Mouse (Mus musculus) lung, embryonic 14.5 days (tissue): ENCODE measurements around the gene Scrg1. TPM values are rescaled to one million over a fixed set of nuclear protein-coding genes. Genes with fewer than 3 reads are reported as not detected.
"Not testable (repeated sequence)": the region's sequence is repeated elsewhere in the genome, so short reads cannot be mapped to it uniquely, and the experiment has no call there.

Source experiments
- ATAC-seq: fragments of 200-750 bp; cut with Nextera tagmentation; 2 replicates; pipeline ENCODE4 v1.8.0; 2017; ENCODE audit warnings: mild to moderate bottlenecking, moderate TSS enrichment, moderate library complexity; ENCODE audit not compliant: insufficient read depth
- DNase-seq: peaks from one replicate; pipeline ENCODE4 v3.0.0-alpha.2; 2015
- H3K27ac ChIP-seq: fragments of 300-500 bp; sonication (generic); 2 replicates; pipeline ENCODE4 v1.5.1; 2014; ENCODE audit warnings: low read depth, mild to moderate bottlenecking, moderate library complexity
- H3K27me3 ChIP-seq: fragments of 300-500 bp; sonication (generic); 2 replicates; pipeline ENCODE4 v1.6.1; 2014; ENCODE audit warnings: low read length, control low read depth; ENCODE audit not compliant: insufficient read depth
- H3K36me3 ChIP-seq: fragments of 300-500 bp; sonication (generic); 2 replicates; pipeline ENCODE4 v1.6.1; 2014; ENCODE audit warnings: control low read depth; ENCODE audit not compliant: insufficient read depth
- H3K4me1 ChIP-seq: fragments of 300-500 bp; sonication (generic); 2 replicates; pipeline ENCODE4 v1.6.1; 2014; ENCODE audit warnings: antibody characterized with exemption, control low read depth; ENCODE audit not compliant: insufficient read depth
- H3K4me2 ChIP-seq: fragments of 300-500 bp; sonication (generic); 2 replicates; pipeline ENCODE4 v1.6.1; 2014; ENCODE audit warnings: mild to moderate bottlenecking
- H3K4me3 ChIP-seq: fragments of 300-500 bp; sonication (generic); 2 replicates; pipeline ENCODE4 v1.5.1; 2014; ENCODE audit warnings: low read depth, low read length
- H3K9ac ChIP-seq: fragments of 300-500 bp; sonication (generic); 2 replicates; pipeline ENCODE4 v1.6.1; 2014
- H3K9me3 ChIP-seq: fragments of 300-500 bp; sonication (generic); 2 replicates; pipeline ENCODE4 v1.6.1; 2016; ENCODE audit warnings: low read depth, low read length, control low read depth
- CTCF ChIP-seq: IDR thresholded peaks from 2 replicates; pipeline ENCODE4 v1.5.1; 2016; ENCODE audit warnings: antibody characterized with exemption, low read depth
- WGBS: fragments of 180-500 bp; shearing (Covaris S2); extraction: QIAGEN DNeasy Blood & Tissue Kit; methylation state at CpG from one replicate; pipeline ENCODE4 v1.1.7; 2014; 5-methylcytosine and 5-hydroxymethylcytosine counted together
- polyA plus RNA-seq: library from polyadenylated mRNA; unstranded; fragments of >200 nt; fragmentation: Nextera tagmentation; extraction: Ambion mirVana; gene quantifications from 2 replicates; pipeline ENCODE4 v1.2.1, GENCODE M21; 2014

The Scrg1 gene
- polyA plus RNA-seq, 1 experiment from 2014 or later: 0.46 TPM

DNA sequence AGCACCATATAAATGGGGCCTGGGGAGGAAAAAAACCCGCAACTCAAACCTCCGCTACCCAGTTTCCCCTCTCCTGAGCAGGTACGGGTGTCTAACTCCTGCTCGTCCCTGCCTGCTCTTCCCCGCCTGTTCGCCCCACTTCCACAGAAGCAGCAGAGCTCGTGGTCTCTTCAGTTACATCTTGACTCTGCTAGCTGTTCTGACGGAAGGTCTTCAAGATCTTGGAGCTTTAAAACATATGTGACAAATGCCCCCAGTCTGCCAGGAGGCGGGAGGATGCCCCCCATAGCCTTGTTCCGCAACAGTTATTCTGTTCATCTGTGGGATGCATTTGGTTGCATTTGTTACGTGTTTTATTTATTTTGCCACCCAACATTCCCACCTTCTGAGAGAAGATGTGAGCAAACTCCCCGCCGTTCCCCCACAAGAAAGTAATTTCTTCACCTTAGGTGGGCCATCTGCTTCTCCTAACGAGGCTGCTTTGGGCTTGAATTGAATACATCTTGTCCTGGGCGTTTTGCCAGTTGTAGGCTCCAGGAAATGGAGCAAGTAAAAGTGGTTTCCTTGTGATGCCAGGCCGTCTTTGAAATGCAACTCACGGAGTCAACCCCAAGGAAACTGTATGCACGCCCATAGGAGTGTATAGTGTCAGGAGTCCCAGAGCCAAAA lies 19.8 kb upstream of the Scrg1 start:
- Histone ChIP-seq H3K9me3 (no peaks in the 10 kb centered on the region), H3K9ac (no peak overlapping the region), H3K36me3 (no peaks in the 10 kb centered on the region), H3K27ac (no peak overlapping the region), H3K4me1 (0 out of 2 replicates have a peak, but pooled peaks cover 3% of the 10 kb centered on the region), H3K27me3 (no peaks in the 10 kb centered on the region), H3K4me3 (no peak overlapping the region), H3K4me2 (no peak overlapping the region)
- no peak for TF ChIP-seq CTCF
- DNase-seq (peak; percentile 71), ATAC-seq (no peak)
- 45% methylated on average over 18 of the region's 18 CpGs for WGBS

- no peak for ATAC-seq
- no peaks in the 10 kb centered on the region for H3K9me3 ChIP-seq
- H3K4me2 ChIP-seq: no peak overlapping the region
- no peak overlapping the region for H3K4me3 ChIP-seq
- no peaks in the 10 kb centered on the region for H3K27me3 ChIP-seq
- no peak for TF ChIP-seq CTCF
- no peaks in the 10 kb centered on the region for H3K36me3 ChIP-seq
- H3K27ac ChIP-seq: no peak overlapping the region
- 74% methylated on average over 9 of the region's 9 CpGs for WGBS
- H3K4me1 ChIP-seq: 0 out of 2 replicates have a peak, but pooled peaks cover 3% of the 10 kb centered on the region
- no peak for DNase-seq
- no peak overlapping the region for H3K9ac ChIP-seq
These were observed 19.3 kb upstream of the Scrg1 start for GRCm38 (mm10) chr8:57436437-57436796.

DNA sequence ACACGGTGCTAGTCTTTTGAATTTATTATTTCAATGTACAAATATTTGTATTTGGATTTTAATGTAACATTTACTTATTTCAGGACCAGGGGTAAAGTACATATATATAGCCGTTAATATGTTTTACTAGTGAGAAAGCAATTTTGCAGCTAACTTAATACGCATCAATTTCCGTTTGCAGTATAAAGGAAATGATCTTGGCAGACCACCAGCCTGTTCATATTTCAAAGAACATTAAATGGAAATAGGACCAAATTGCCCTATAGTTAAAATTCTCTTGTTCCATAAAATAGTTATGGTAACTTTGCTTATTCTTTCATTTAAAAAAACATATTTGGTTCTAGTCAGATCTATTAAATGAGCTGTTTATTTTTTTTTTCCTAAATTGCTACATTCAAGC lies 14.6 kb upstream of the Scrg1 start:
- no peak for TF ChIP-seq CTCF
- DNase-seq: peak; percentile 60
- no peak overlapping the region for H3K4me2 ChIP-seq
- ATAC-seq: no peak
- no peaks in the 10 kb centered on the region for H3K9me3 ChIP-seq
- H3K27ac ChIP-seq: no peak overlapping the region
- no peaks in the 10 kb centered on the region for H3K27me3 ChIP-seq
- H3K4me1 ChIP-seq: 0 out of 2 replicates have a peak, but pooled peaks cover 3% of the 10 kb centered on the region
- no peak overlapping the region for H3K4me3 ChIP-seq
- 45% methylated on average over 4 of the region's 4 CpGs for WGBS
- H3K9ac ChIP-seq: no peak overlapping the region
- H3K36me3 ChIP-seq: no peaks in the 10 kb centered on the region

DNA sequence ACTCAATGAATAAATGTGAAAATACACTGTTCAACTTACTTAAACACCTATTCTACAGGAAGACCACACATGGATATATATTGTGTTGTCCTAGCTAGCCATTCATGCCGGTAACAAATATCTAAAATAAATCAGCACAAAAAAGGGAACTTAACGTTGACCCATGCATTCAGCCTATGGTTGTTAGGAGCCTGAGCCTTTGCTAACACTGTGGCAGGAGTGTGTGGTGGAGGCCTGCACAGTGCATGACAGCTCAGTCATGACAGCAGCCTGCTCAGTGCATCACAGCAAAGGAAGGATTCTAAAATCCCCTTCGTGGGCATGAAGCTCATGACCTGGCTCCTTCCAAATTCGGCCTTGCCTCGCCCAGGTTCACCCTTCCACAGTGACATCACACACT lies 14.2 kb upstream of the Scrg1 start:
- no peak for DNase-seq
- H3K4me1 ChIP-seq: 0 out of 2 replicates have a peak, but pooled peaks cover 3% of the 10 kb centered on the region
- H3K36me3 ChIP-seq: no peaks in the 10 kb centered on the region
- no peak overlapping the region for H3K4me3 ChIP-seq
- ATAC-seq: no peak
- H3K9me3 ChIP-seq: no peaks in the 10 kb centered on the region
- no peak overlapping the region for H3K4me2 ChIP-seq
- no peak for TF ChIP-seq CTCF
- no peaks in the 10 kb centered on the region for H3K27me3 ChIP-seq
- H3K27ac ChIP-seq: no peak overlapping the region
- H3K9ac ChIP-seq: no peak overlapping the region
- 73% methylated on average over 5 of the region's 5 CpGs for WGBS

GRCm38 (mm10) chr8:57443289-57443688 lies 12.4 kb upstream of the Scrg1 start:
- WGBS: 61% methylated on average over 4 of the region's 4 CpGs
- ATAC-seq: no peak
- no peak overlapping the region for H3K4me3 ChIP-seq

GRCm38 (mm10) chr8:57445901-57446300 lies 9.8 kb upstream of the Scrg1 start:
- not testable (repeated sequence) for H3K36me3 ChIP-seq, H3K9me3 ChIP-seq, H3K4me2 ChIP-seq, H3K27me3 ChIP-seq, ATAC-seq, H3K9ac ChIP-seq, H3K27ac ChIP-seq, H3K4me1 ChIP-seq, H3K4me3 ChIP-seq, DNase-seq
- WGBS: 80% methylated on average over 4 of the region's 5 CpGs

More at GRCm38 (mm10) chr8:57443289-57443688, 12.4 kb upstream of the Scrg1 start:
- DNase-seq: no peak
- Histone ChIP-seq H3K4me2 (no peak overlapping the region), H3K27me3 (no peaks in the 10 kb centered on the region), H3K27ac (no peak overlapping the region), H3K9me3 (no peaks in the 10 kb centered on the region), H3K36me3 (no peaks in the 10 kb centered on the region), H3K4me1 (no peaks in the 10 kb centered on the region), H3K9ac (no peak overlapping the region)
- no peak for TF ChIP-seq CTCF

DNA sequence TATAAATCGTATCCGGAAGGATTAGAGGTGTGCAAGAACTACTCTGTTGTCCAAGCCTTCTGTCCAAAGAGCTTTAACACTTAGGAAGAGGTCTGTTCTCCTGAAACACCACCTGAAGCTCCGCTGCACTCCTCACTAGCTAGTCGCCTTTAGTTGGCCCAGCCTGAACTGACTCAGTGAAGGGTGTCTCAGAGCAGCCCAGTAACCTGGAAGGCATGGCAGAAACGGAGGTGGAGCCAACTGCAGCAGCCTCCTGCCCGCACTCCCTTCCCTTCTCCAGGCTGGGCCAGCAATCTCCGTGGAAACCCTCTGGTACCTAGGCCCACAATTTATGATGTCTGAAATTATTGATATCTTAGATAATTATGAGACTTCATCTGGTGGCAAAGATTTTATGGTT lies 5.0 kb upstream of the Scrg1 start:
- no peak for TF ChIP-seq CTCF
- 74% methylated on average over 7 of the region's 7 CpGs for WGBS

More for the DNA sequence above, 5.0 kb upstream of the Scrg1 start:
- no peaks in the 10 kb centered on the region for H3K4me1 ChIP-seq
- no peak overlapping the region for H3K9ac ChIP-seq
- no peak overlapping the region for H3K27ac ChIP-seq
- ATAC-seq: no peak
- H3K4me3 ChIP-seq: no peak overlapping the region
- no peaks in the 10 kb centered on the region for H3K9me3 ChIP-seq
- no peaks in the 10 kb centered on the region for H3K36me3 ChIP-seq
- H3K27me3 ChIP-seq: no peaks in the 10 kb centered on the region
- DNase-seq: no peak
- H3K4me2 ChIP-seq: no peak overlapping the region
